Mouse (Mus musculus) embryonic facial prominence, embryonic 12.5 days (tissue): ENCODE measurements around the gene Anxa9. TPM values are rescaled to one million over a fixed set of nuclear protein-coding genes. Genes with fewer than 3 reads are reported as not detected.

ENCODE experiments used
- ATAC-seq: fragments of 200-750 bp; cut with Nextera tagmentation; 2 replicates; pipeline ENCODE4 v1.8.0; 2017; ENCODE audit not compliant: insufficient number of reproducible peaks, insufficient read depth, low FRiP score, low TSS enrichment
- H3K27ac ChIP-seq: fragments of 300-500 bp; sonication (generic); 2 replicates; pipeline ENCODE4 v1.5.1; 2016; ENCODE audit warnings: mild to moderate bottlenecking
- H3K27me3 ChIP-seq: fragments of 300-500 bp; sonication (generic); 2 replicates; pipeline ENCODE4 v1.6.1; 2016; ENCODE audit warnings: mild to moderate bottlenecking, moderate library complexity
- H3K36me3 ChIP-seq: fragments of 300-500 bp; sonication (generic); 2 replicates; pipeline ENCODE4 v1.6.1; 2016; ENCODE audit warnings: mild to moderate bottlenecking
- H3K4me1 ChIP-seq: fragments of 300-500 bp; sonication (generic); 2 replicates; pipeline ENCODE4 v1.6.1; 2016
- H3K4me2 ChIP-seq: fragments of 300-500 bp; sonication (generic); replicated peaks from 2 replicates; pipeline ENCODE4 v1.6.1; 2016; ENCODE audit warnings: mild to moderate bottlenecking, moderate library complexity
- H3K4me3 ChIP-seq: fragments of 300-500 bp; sonication (generic); 2 replicates; pipeline ENCODE4 v1.5.1; 2016; ENCODE audit warnings: mild to moderate bottlenecking
- H3K9ac ChIP-seq: fragments of 300-500 bp; sonication (generic); 2 replicates; pipeline ENCODE4 v1.6.1; 2016; ENCODE audit warnings: mild to moderate bottlenecking, moderate library complexity
- H3K9me3 ChIP-seq: fragments of 300-500 bp; sonication (generic); 2 replicates; pipeline ENCODE4 v1.6.1; 2016; ENCODE audit warnings: mild to moderate bottlenecking, moderate library complexity
- WGBS: fragments of 180-500 bp; shearing (Covaris S2); methylation state at CpG from one replicate; pipeline ENCODE4 v1.1.7; 2016; 5-methylcytosine and 5-hydroxymethylcytosine counted together
- polyA plus RNA-seq: library from polyadenylated mRNA; unstranded; fragments of >200 nt; fragmentation: Nextera tagmentation; extraction: Ambion mirVana; gene quantifications from 2 replicates; pipeline ENCODE4 v1.2.1, GENCODE M21; 2016

Gene Anxa9
- polyA plus RNA-seq, 1 experiment from 2014 or later, result 1.3 TPM

DNA sequence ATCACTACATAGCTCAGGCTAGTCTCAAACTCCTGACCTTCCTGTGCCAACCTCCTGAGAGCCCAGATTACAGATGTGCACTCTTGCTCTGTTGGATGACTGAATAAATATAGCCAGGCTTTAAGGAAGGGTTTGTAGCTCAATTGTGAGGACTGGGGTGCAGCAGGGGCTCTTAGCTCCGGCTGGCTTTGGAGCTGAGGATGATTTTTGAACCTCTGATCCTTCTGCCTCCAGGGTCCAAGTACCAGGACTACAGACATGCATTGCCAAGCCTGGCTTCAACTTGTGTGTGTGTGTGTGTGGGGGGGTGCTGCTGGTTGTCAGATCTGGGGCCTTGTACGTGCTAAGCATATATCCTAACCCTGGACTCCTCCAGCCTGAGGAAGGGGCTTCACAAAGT lies 14.1 kb downstream of the Anxa9 start:
- Histone ChIP-seq H3K27ac (no peak overlapping the region), H3K9ac (no peak overlapping the region), H3K36me3 (peaks cover 68% of the 10 kb centered on the region), H3K4me1 (0 out of 2 replicates have a peak, but pooled peaks cover 5% of the 10 kb centered on the region), H3K27me3 (no peaks in the 10 kb centered on the region), H3K4me2 (no peak overlapping the region), H3K9me3 (no peaks in the 10 kb centered on the region), H3K4me3 (no peak overlapping the region)
- no peak for ATAC-seq
- WGBS, result 91% methylated on average over 2 of the region's 2 CpGs

DNA sequence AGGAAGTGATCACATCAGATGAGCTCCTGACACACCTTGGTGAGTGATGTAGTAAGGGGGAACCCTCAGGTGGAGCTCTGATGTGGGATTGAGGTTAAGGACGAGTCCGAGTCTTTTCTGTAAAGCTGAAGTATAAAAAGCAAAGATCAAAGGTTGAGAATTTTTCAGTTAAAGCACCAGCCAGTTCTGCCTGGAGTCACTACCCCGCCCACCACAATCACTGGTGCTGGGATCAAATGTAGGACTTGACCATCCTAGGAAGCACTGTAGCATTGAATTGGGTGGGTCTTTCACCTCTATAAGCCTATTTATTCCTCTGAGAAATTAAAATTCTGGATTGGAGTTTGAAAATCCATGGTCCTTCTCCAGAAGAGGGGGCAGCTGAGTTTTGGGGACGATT lies 15.9 kb downstream of the Anxa9 start:
- 81% methylated on average over 4 of the region's 4 CpGs for WGBS
- Histone ChIP-seq H3K9me3 (no peaks in the 10 kb centered on the region), H3K4me3 (no peak overlapping the region), H3K27me3 (no peaks in the 10 kb centered on the region), H3K36me3 (peaks cover 75% of the 10 kb centered on the region), H3K9ac (no peak overlapping the region), H3K4me2 (no peak overlapping the region), H3K4me1 (0 out of 2 replicates have a peak, but pooled peaks cover 5% of the 10 kb centered on the region), H3K27ac (no peak overlapping the region)
- no peak for ATAC-seq

GRCm38 (mm10) chr3:95290156-95290555 lies 16.8 kb downstream of the Anxa9 start:
- Histone ChIP-seq H3K4me3 (no peak overlapping the region), H3K36me3 (peaks cover 70% of the 10 kb centered on the region), H3K9me3 (no peaks in the 10 kb centered on the region), H3K4me1 (no peaks in the 10 kb centered on the region), H3K4me2 (no peak overlapping the region), H3K27me3 (no peaks in the 10 kb centered on the region), H3K27ac (no peak overlapping the region), H3K9ac (no peak overlapping the region)
- WGBS, result 69% methylated on average over 6 of the region's 6 CpGs
- ATAC-seq, result no peak

- Histone ChIP-seq H3K36me3 (peaks cover 63% of the 10 kb centered on the region), H3K4me2 (no peak overlapping the region), H3K9me3 (no peaks in the 10 kb centered on the region), H3K4me1 (0 out of 2 replicates have a peak, but pooled peaks cover 4% of the 10 kb centered on the region), H3K4me3 (no peak overlapping the region), H3K27ac (no peak overlapping the region), H3K9ac (no peak overlapping the region), H3K27me3 (no peaks in the 10 kb centered on the region)
- 87% methylated on average over 4 of the region's 4 CpGs for WGBS
- no peak for ATAC-seq
Measured at GRCm38 (mm10) chr3:95289419-95289818, 17.6 kb downstream of the Anxa9 start.

- no peak for ATAC-seq
- Histone ChIP-seq H3K36me3 (peaks cover 47% of the 10 kb centered on the region), H3K9me3 (no peaks in the 10 kb centered on the region), H3K4me2 (no peak overlapping the region), H3K4me3 (no peak overlapping the region), H3K27me3 (no peaks in the 10 kb centered on the region), H3K27ac (no peak overlapping the region), H3K4me1 (peaks cover 12% of the 10 kb centered on the region), H3K9ac (no peak overlapping the region)
- 91% methylated on average over 3 of the region's 3 CpGs for whole genome bisulfite sequencing
Measured at GRCm38 (mm10) chr3:95287541-95287940, 19.4 kb downstream of the Anxa9 start.

- Histone ChIP-seq H3K4me1 (peaks cover 12% of the 10 kb centered on the region), H3K27ac (no peak overlapping the region), H3K9ac (no peak overlapping the region), H3K27me3 (no peaks in the 10 kb centered on the region), H3K4me3 (no peak overlapping the region), H3K36me3 (peaks cover 37% of the 10 kb centered on the region), H3K4me2 (no peak overlapping the region), H3K9me3 (no peaks in the 10 kb centered on the region)
- 82% methylated on average over 7 of the region's 7 CpGs for WGBS
- ATAC-seq, result no peak
Measured at GRCm38 (mm10) chr3:95286510-95286909, 20.5 kb downstream of the Anxa9 start.

DNA sequence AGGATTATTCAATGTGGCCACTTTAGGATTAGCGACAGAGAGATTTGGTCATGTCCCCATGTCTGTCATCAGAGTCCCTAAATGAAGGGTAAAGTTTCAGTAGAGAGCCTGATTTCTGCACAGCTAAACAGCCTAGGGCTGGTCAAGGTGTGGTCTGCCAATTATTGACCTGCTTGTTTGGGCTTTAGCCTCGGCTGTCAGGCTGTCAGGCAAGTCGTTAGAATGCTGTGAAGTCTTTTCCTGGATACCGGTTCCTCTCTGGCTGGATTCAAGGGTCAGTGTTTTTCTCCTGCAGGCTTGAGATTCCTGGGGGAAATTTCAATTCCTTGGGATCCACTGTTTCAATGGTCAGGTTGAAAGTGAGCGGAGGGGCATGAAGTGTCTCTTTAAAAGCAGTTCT lies 21.0 kb downstream of the Anxa9 start:
- Histone ChIP-seq H3K4me1 (peaks cover 12% of the 10 kb centered on the region), H3K27ac (no peak overlapping the region), H3K36me3 (peaks cover 33% of the 10 kb centered on the region), H3K9ac (no peak overlapping the region), H3K4me3 (no peak overlapping the region), H3K4me2 (no peak overlapping the region), H3K27me3 (no peaks in the 10 kb centered on the region), H3K9me3 (no peaks in the 10 kb centered on the region)
- WGBS, result 62% methylated on average over 5 of the region's 5 CpGs
- ATAC-seq, result no peak

DNA sequence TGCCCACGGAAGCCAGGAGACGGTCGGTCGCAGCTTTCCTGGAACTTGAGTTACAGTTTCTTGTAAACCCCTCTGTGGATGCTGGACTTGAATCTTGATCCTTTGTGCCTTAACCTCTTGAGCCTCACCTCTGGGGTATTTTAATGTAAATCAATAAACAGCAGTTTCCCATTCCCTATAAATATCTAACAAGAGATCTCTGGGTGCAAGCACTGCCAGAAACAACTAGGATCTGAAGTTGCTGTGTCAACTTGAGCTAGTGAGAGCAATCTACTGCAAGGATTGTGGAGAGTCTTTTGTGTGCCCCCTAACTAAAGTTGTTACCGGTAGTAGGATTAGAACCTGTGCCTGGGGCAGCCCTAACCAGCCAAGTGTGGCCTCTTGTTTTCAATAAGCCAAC lies 21.6 kb downstream of the Anxa9 start:
- Histone ChIP-seq H3K27ac (no peak overlapping the region), H3K4me3 (no peak overlapping the region), H3K9ac (no peak overlapping the region), H3K4me2 (no peak overlapping the region), H3K4me1 (peaks cover 16% of the 10 kb centered on the region), H3K36me3 (peaks cover 27% of the 10 kb centered on the region), H3K9me3 (no peaks in the 10 kb centered on the region), H3K27me3 (no peaks in the 10 kb centered on the region)
- 93% methylated on average over 5 of the region's 5 CpGs for WGBS
- no peak for ATAC-seq

DNA sequence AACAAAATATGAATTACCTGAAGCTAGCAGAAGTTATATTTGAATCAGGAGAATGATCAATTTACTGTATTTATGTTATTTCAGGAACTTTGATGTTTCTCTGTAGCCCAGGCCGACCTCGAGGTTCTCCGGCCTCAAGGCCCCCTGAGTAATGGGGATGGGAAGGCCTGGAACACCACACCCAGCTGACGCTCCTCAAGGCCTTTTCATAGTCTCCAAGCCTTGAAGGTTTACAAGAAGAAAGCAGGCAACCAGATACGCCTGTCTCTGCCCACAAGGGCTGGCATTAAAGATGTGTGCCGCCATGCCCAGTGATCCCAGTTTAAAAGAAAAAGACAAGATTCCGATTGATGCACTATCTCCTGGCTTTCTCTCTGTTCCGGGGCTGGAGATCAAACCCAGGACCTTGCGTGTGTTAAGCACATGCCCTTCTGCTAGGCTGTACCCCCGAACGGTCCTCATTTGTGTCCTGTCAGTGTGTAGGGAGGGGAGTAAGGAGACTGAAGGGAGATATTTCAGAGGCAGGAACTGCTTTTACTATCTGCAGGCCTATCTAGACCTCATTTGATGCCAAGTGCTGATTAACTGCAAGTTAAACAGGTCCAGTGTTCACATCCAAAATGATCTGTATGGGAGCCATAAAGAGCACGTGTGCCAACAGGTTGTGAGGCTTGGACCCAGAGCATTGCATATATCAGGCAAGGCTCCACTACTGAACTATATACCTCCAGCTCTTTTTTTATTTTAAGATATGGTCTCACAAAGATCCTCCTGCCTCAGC lies 22.3 kb downstream of the Anxa9 start:
- ATAC-seq, result no peak
- 87% methylated on average over 12 of the region's 12 CpGs for WGBS
- Histone ChIP-seq H3K36me3 (peaks cover 20% of the 10 kb centered on the region), H3K9me3 (no peaks in the 10 kb centered on the region), H3K27me3 (no peaks in the 10 kb centered on the region), H3K4me1 (peaks cover 17% of the 10 kb centered on the region), H3K27ac (no peak overlapping the region), H3K4me2 (peak overlapping the region; percentile 74), H3K4me3 (peak overlapping the region; percentile 72), H3K9ac (no peak overlapping the region)

DNA sequence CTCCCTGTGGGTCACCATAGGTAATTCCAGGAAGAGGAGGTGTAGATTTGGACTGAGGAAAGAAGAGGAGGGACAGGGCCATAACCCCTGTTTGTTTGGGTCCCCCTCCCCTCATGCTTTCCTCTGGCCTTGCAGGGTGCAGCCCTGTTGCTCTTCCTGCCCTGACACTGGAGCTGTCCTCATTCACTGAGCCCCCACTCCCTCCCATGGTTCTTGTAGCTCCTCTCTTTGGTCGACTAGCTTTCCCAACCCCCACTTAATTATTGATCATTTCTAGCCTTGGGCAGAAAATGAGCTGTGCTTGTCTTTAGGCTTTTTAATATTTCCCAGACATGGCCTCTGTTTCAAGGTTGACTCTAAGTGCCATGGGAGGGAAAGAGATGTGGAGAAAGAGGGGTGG lies 22.9 kb downstream of the Anxa9 start:
- 7% methylated on average over 1 of the region's 1 CpGs for WGBS
- peak overlapping the region; percentile 85; the same call in 1 of the 2 replicates for H3K9ac ChIP-seq
- no peaks in the 10 kb centered on the region for H3K27me3 ChIP-seq
- ATAC-seq, result no peak
- H3K4me1 ChIP-seq, result peaks cover 17% of the 10 kb centered on the region
- peak overlapping the region; percentile 74 for H3K4me2 ChIP-seq
- peak overlapping the region; percentile 98 for H3K27ac ChIP-seq
- H3K36me3 ChIP-seq, result peaks cover 16% of the 10 kb centered on the region
- H3K9me3 ChIP-seq, result no peaks in the 10 kb centered on the region
- peak overlapping the region; percentile 72 for H3K4me3 ChIP-seq

DNA sequence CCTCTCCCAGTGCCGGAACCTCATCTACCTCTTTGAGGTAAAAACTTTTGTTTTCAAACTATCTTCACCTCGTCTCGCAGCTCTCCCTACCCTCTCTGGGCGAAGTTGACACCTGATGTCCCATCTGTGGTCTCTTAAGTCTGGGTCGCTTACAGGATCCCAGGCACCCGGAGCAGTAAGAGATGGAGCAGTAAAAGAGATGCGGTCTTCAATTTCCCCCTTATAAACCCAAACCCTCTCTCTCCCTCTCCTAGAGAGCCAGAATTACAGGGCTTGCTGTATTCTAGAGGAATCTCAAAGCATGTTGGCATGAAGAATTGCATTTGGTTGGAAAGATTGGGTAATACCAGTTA lies 23.4 kb downstream of the Anxa9 start:
- Histone ChIP-seq H3K9me3 (no peaks in the 10 kb centered on the region), H3K36me3 (peaks cover 14% of the 10 kb centered on the region), H3K27ac (peak overlapping the region; percentile 98), H3K4me3 (peak overlapping the region; percentile 72), H3K9ac (peak overlapping the region; percentile 85), H3K27me3 (no peaks in the 10 kb centered on the region), H3K4me2 (peak overlapping the region; percentile 74), H3K4me1 (peaks cover 17% of the 10 kb centered on the region)
- ATAC-seq, result no peak
- WGBS, result under 1% methylated on average over 7 of the region's 7 CpGs

DNA sequence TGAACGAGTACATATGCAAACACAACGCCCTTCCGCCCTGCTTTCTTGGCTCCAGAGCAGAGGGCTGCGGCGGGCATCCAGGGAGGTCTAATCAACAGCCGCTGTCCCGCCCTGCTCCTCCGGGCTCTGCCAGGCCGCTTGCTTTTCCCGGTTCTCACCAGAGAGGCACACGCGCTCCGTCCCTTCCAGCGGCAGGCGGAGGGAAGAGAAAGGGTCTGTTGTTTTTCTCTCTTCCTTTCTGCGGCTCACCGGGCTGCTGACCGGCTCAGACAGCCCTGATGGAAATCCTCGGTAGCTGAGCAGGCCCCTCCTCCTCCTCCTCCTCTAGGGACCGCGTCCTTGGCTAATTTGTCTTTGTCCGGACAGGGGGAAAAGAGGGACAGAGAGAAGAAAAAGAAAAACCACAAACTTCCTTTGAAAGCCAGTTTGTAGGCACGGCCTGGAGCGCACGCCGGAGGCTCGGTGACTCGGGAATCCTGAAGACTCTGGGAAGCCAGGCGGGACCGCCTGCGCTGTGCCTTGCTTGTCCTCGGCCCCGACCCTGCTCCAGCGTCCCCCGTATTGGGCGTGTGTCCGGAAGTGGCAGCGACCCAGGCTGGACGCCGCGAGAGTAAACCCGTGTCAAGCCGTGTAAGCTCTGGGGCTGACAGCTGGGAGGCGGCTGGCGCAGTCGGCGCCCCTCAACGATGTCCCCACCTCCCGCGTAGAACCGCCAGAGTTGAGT lies 23.9 kb downstream of the Anxa9 start:
- Histone ChIP-seq H3K36me3 (peaks cover 8% of the 10 kb centered on the region), H3K27me3 (no peaks in the 10 kb centered on the region), H3K4me1 (peaks cover 17% of the 10 kb centered on the region), H3K4me3 (peak overlapping the region; percentile 72), H3K27ac (peak overlapping the region; percentile 98), H3K4me2 (peak overlapping the region; percentile 74), H3K9ac (peak overlapping the region; percentile 85), H3K9me3 (no peaks in the 10 kb centered on the region)
- WGBS, result under 1% methylated on average over 48 of the region's 51 CpGs
- peak; percentile 61 for ATAC-seq
